Mouse (Mus musculus) leukemia stem cell, adult 10-12 weeks (primary cell): ENCODE measurements around the gene Zfp518a. TPM values are rescaled to one million over a fixed set of nuclear protein-coding genes. Genes with fewer than 3 reads are reported as not detected.

ENCODE experiments used
- polyA plus RNA-seq: library from polyadenylated mRNA; stranded (reverse); fragments of >175 nt; gene quantifications from 2 replicates; pipeline ENCODE4 v1.2.3, GENCODE M21; 2012; ENCODE audit warnings: low replicate concordance

Zfp518a gene
- 0.55 TPM in 1 of 2 replicates, not detected in the other for polyA plus RNA-seq

GRCm38 (mm10) chr19:40894519-40895392 lies at the start of gene Zfp518a:
Gene Zfp518a (plus strand): TSS chr19:40894705.

Other genes with a start within 250 kb of the Zfp518a start
- not detected in 2 replicates for gene Cc2d2b, start 146.0 kb upstream of the Zfp518a start, polyA plus RNA-seq
- 1.1 and 1.3 TPM in 2 replicates for gene Ccnj, start 63.4 kb upstream of the Zfp518a start, polyA plus RNA-seq
- 5.7 and 24.2 TPM in 2 replicates for gene Blnk, start 99.8 kb downstream of the Zfp518a start, polyA plus RNA-seq
- gene Dntt, start 134.6 kb downstream of the Zfp518a start, polyA plus RNA-seq: 0.11 TPM in 1 of 2 replicates, not detected in the other
- gene Opalin, start 182.4 kb downstream of the Zfp518a start, polyA plus RNA-seq: 0.06 TPM in 1 of 2 replicates, not detected in the other